Mouse (Mus musculus): ENCODE data around the gene Zfp827.

GRCm38 (mm10) chr8:79201446-79202147 lies 173.4 kb downstream of the Zfp827 start:
- no peak for TF ChIP-seq CTCF (IDR thresholded peaks at IDR 0.05; ENCODE audit: low read depth)
- TF ChIP-seq EP300 (optimal IDR thresholded peaks at IDR 0.05), result no peak
